Mouse (Mus musculus) MEL (cell line): ENCODE data around the gene Olfr373. TPM values are rescaled to one million over a fixed set of nuclear protein-coding genes. Genes with fewer than 3 reads are reported as not detected.

Experiments used
- DNase-seq: peaks from one replicate; pipeline ENCODE4 v3.0.0; 2011; ENCODE audit warnings: low read depth, low spot score
- H3K27ac ChIP-seq: 2 replicates; pipeline ENCODE4 v1.5.1; 2012; ENCODE audit warnings: low read depth, mild to moderate bottlenecking, control low read depth, low read length, moderate library complexity; ENCODE audit not compliant: control insufficient read depth
- H3K27me3 ChIP-seq, 2 experiments: fragments of 150-350 bp in 1 of 2; sonication (generic) in 1 of 2; 2 replicates each; pipeline ENCODE4 v1.6.1; 2012; ENCODE audit warnings: low read length in 2 of 2, mild to moderate bottlenecking in 2 of 2, improper control_type of control experiment in 1 of 2, moderate library complexity in 1 of 2; ENCODE audit not compliant: insufficient read depth in 2 of 2, control insufficient read depth in 1 of 2
- H3K36me3 ChIP-seq, 2 experiments: 2 replicates each; pipeline ENCODE4 v1.6.1; 2012 to 2014; ENCODE audit warnings: low read length in 2 of 2, improper control_type of control experiment in 1 of 2, inconsistent platforms in 1 of 2, mild to moderate bottlenecking in 1 of 2; ENCODE audit not compliant: insufficient read depth in 2 of 2, control insufficient read depth in 1 of 2
- H3K4me1 ChIP-seq, 2 experiments: fragments of 150-350 bp in 1 of 2; sonication (generic) in 1 of 2; 2 replicates each; pipeline ENCODE4 v1.6.1; 2012; ENCODE audit warnings: low read length in 2 of 2, improper control_type of control experiment in 1 of 2, mild to moderate bottlenecking in 1 of 2; ENCODE audit not compliant: insufficient read depth in 2 of 2, control insufficient read depth in 1 of 2
- H3K4me3 ChIP-seq, 2 experiments: fragments of 150-350 bp in 1 of 2; sonication (generic) in 1 of 2; 2 replicates each; pipeline ENCODE4 v1.5.1; 2012; ENCODE audit warnings: low read depth in 2 of 2, low read length in 2 of 2, mild to moderate bottlenecking in 2 of 2, moderate library complexity in 2 of 2, control low read depth in 1 of 2, improper control_type of control experiment in 1 of 2; ENCODE audit not compliant: control insufficient read depth in 1 of 2, insufficient read depth in 1 of 2
- H3K79me2 ChIP-seq: 2 replicates; pipeline ENCODE4 v1.6.1; 2012; ENCODE audit warnings: mild to moderate bottlenecking, low read length, moderate library complexity; ENCODE audit not compliant: control insufficient read depth, poor library complexity, insufficient read depth
- H3K9ac ChIP-seq: 2 replicates; pipeline ENCODE4 v1.6.1; 2012; ENCODE audit warnings: low read depth, mild to moderate bottlenecking, control low read depth, low read length, moderate library complexity; ENCODE audit not compliant: control insufficient read depth, poor library complexity, severe bottlenecking
- H3K9me3 ChIP-seq: fragments of 150-350 bp; sonication (generic); replicated peaks from 2 replicates; pipeline ENCODE4 v1.6.1; 2012; ENCODE audit warnings: mild to moderate bottlenecking, low read length, improper control_type of control experiment, moderate library complexity; ENCODE audit not compliant: insufficient read depth
- E2F4 ChIP-seq: IDR thresholded peaks from 2 replicates; pipeline ENCODE4 v1.6.1; 2011; ENCODE audit warnings: low read depth, low read length, improper control_type of control experiment, borderline replicate concordance
- EP300 ChIP-seq, 2 experiments: IDR thresholded peaks; 2 replicates each; pipeline ENCODE4 v1.6.1; 2011; ENCODE audit warnings: improper control_type of control experiment in 2 of 2, low read length in 2 of 2, low read depth in 1 of 2, mild to moderate bottlenecking in 1 of 2
- ETS1 ChIP-seq: IDR thresholded peaks from 2 replicates; pipeline ENCODE4 v1.6.1; 2012; ENCODE audit warnings: low read depth, mild to moderate bottlenecking, inconsistent platforms, low read length, improper control_type of control experiment, moderate library complexity
- GATA1 ChIP-seq: IDR thresholded peaks from 2 replicates; pipeline ENCODE4 v1.6.1; 2011; ENCODE audit warnings: low read depth, low read length, improper control_type of control experiment
- MAX ChIP-seq: IDR thresholded peaks from 2 replicates; pipeline ENCODE4 v1.6.1; 2011; ENCODE audit warnings: low read length, improper control_type of control experiment
- MXI1 ChIP-seq: IDR thresholded peaks from 2 replicates; pipeline ENCODE4 v1.6.1; 2011; ENCODE audit warnings: mild to moderate bottlenecking, low read depth, low read length, improper control_type of control experiment
- MYB ChIP-seq: IDR thresholded peaks from 2 replicates; pipeline ENCODE4 v1.6.1; 2011; ENCODE audit warnings: mild to moderate bottlenecking, low read depth, low read length, improper control_type of control experiment
- MYC ChIP-seq: IDR thresholded peaks from 2 replicates; pipeline ENCODE4 v1.6.1; 2011; ENCODE audit warnings: low read depth, mild to moderate bottlenecking, low read length, improper control_type of control experiment, moderate library complexity
- NELFE ChIP-seq: IDR thresholded peaks from 2 replicates; pipeline ENCODE4 v1.6.1; 2011; ENCODE audit warnings: low read depth, low read length, improper control_type of control experiment
- NRF1 ChIP-seq: IDR thresholded peaks from 2 replicates; pipeline ENCODE4 v1.6.1; 2014; ENCODE audit warnings: low read depth, mild to moderate bottlenecking, inconsistent platforms, low read length, improper control_type of control experiment, moderate library complexity; ENCODE audit not compliant: poor library complexity, insufficient read depth, severe bottlenecking
- RCOR1 ChIP-seq: IDR thresholded peaks from 2 replicates; pipeline ENCODE4 v1.6.1; 2012; ENCODE audit warnings: low read depth, mild to moderate bottlenecking, inconsistent platforms, low read length, improper control_type of control experiment
- TBP ChIP-seq: IDR thresholded peaks from 2 replicates; pipeline ENCODE4 v1.8.0; 2011; ENCODE audit warnings: low read depth, low read length, improper control_type of control experiment
- USF2 ChIP-seq, 2 experiments: IDR thresholded peaks; 2 replicates each; pipeline ENCODE4 v1.6.1; 2011 to 2012; ENCODE audit warnings: improper control_type of control experiment in 2 of 2, low read length in 2 of 2, borderline replicate concordance in 1 of 2, inconsistent platforms in 1 of 2, low read depth in 1 of 2, mild to moderate bottlenecking in 1 of 2; ENCODE audit not compliant: insufficient read depth in 1 of 2
- polyA plus RNA-seq, 2 experiments: library from polyadenylated mRNA; stranded (reverse) in 1 of 2; unstranded in 1 of 2; fragments of >175 nt in 1 of 2; fragments of >200 nt in 1 of 2; gene quantifications; 2 replicates each; pipeline versions ENCODE4 v1.2.1 to v1.2.4; 2012; ENCODE audit warnings: low replicate concordance in 2 of 2, low read depth in 1 of 2; ENCODE audit not compliant: insufficient read length in 2 of 2, insufficient read depth in 1 of 2, missing spikeins in 1 of 2
- total RNA-seq: library from RNA; depleted of rRNA; stranded (reverse); fragments of 300-350 nt; gene quantifications from 2 replicates; pipeline ENCODE4 v1.2.3, GENCODE M21; 2012

Gene Olfr373
- total and polyA plus RNA-seq, 3 experiments, result 0.04 to 1.0 TPM; not detected in 1

DNA sequence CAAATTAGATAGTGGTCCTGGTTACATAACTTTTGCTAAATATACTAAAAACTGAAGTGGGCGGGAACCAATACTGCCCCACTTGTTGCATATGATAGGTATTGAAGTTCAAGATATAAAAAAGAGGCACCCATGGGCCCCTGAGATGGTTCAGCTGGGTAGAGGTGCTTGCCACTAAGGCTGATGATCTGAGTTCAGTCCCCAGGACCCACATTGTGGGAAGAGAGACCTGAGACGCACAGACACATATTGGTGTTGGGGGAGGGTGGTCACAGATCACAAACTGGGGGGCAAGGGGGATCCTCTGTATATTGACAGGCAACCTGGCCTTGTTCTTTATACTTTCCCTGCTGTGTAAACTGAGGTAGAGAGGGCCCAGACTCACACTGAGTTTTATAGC, 54.5 kb downstream of the Olfr373 start:
- no peaks in the 10 kb centered on the region for H3K79me2 ChIP-seq
- no peaks in the 10 kb centered on the region for H3K9me3 ChIP-seq
- no peak overlapping the region for H3K9ac ChIP-seq
- H3K4me1 ChIP-seq, result no peaks in the 10 kb centered on the region
- no peak for DNase-seq
- H3K4me3 ChIP-seq, result no peak overlapping the region
- no peaks in the 10 kb centered on the region for H3K36me3 ChIP-seq
- no peak overlapping the region for H3K27ac ChIP-seq
- TF ChIP-seq GATA1, result no peak
- TF ChIP-seq E2F4, result no peak
- no peak for TF ChIP-seq EP300 (IDR thresholded peaks at IDR 0.05; ENCODE audit: low read depth in 1 of 2, low read length in 2 of 2)
- TF ChIP-seq MYB, result no peak
- TF ChIP-seq, all 39 proteins: peak for 0
- H3K27me3 ChIP-seq, result peaks cover 0 to 1% of the 10 kb centered on the region in 2 experiments; a peak in 1 of 4 replicates

DNA sequence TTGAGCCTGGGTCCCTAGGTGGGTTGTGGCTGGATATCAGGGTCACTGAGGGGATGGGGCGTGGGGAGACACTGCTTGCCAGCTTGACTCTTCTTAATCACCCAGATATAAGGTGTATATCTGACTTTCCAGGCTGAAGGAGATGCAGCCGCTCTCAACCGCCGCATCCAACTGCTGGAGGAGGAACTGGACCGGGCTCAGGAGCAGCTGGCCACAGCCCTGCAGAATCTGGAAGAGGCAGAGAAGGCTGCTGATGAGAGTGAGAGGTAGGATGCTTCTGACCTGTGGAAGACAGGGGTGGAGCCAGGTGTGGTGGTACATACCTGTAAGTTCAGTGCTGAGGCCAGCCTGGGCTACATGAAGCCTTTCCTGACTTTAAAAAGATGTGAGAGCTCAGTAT, 55.5 kb downstream of the Olfr373 start:
- H3K9ac ChIP-seq, result no peak overlapping the region
- no peak overlapping the region for H3K27ac ChIP-seq
- no peaks in the 10 kb centered on the region for H3K9me3 ChIP-seq
- peaks cover 0 to 1% of the 10 kb centered on the region in 2 experiments; a peak in 1 of 4 replicates for H3K27me3 ChIP-seq
- TF ChIP-seq NELFE (no peak), MAX (no peak), ETS1 (no peak), USF2 (IDR thresholded peaks at IDR 0.05; ENCODE audit: borderline replicate concordance in 1 of 2, insufficient read depth in 1 of 2, low read depth in 1 of 2, low read length in 2 of 2) (no peak)
- no peaks in the 10 kb centered on the region for H3K79me2 ChIP-seq
- no peaks in the 10 kb centered on the region for H3K36me3 ChIP-seq
- DNase-seq, result no peak
- H3K4me3 ChIP-seq, result no peak overlapping the region
- no peaks in the 10 kb centered on the region for H3K4me1 ChIP-seq

DNA sequence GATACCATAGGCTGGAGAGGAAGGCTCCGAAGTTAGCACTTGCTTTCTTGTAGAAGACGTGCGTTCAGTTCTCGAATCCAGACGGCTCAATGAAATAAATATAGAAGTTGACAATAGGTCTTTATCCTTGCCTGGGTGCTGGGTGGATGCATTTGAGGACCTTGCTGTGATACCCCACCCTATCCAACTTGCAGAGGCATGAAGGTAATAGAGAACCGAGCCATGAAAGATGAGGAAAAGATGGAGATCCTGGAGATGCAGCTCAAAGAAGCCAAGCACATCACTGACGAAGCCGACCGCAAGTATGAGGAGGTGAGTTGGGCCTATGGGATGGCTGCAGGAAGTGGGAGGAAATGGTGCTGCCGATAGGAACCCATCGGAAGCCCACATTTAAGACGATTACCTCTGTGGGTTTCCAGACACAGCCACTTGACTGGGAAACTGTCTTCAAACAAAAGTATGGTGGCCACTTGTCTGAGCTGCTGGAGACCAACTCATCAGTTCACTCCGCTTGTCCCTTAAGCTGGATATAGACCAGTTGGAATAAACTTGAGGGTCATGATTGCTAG, 60.4 kb downstream of the Olfr373 start:
- no peak overlapping the region for H3K27ac ChIP-seq
- H3K36me3 ChIP-seq, result no peaks in the 10 kb centered on the region

More for the DNA sequence above, 60.4 kb downstream of the Olfr373 start:
- H3K79me2 ChIP-seq, result no peaks in the 10 kb centered on the region
- TF ChIP-seq MYC, result no peak
- TF ChIP-seq NRF1, result no peak
- no peak for TF ChIP-seq E2F4
- TF ChIP-seq GATA1, result no peak
- no peak for TF ChIP-seq RCOR1
- no peak for TF ChIP-seq TBP
- no peak for TF ChIP-seq EP300 (IDR thresholded peaks at IDR 0.05; ENCODE audit: low read depth in 1 of 2, low read length in 2 of 2)
- TF ChIP-seq MXI1, result no peak
- no peak overlapping the region for H3K4me3 ChIP-seq
- peaks cover 0 to 5% of the 10 kb centered on the region in 2 experiments; a peak in 2 of 4 replicates for H3K4me1 ChIP-seq
- no peak for DNase-seq
- peaks cover 0 to 1% of the 10 kb centered on the region in 2 experiments; a peak in 1 of 4 replicates for H3K27me3 ChIP-seq
- no peaks in the 10 kb centered on the region for H3K9me3 ChIP-seq
- no peak overlapping the region for H3K9ac ChIP-seq
